Comparison of ENCODE assay signal across 8 mouse cellular contexts in the genomic region with DNA sequence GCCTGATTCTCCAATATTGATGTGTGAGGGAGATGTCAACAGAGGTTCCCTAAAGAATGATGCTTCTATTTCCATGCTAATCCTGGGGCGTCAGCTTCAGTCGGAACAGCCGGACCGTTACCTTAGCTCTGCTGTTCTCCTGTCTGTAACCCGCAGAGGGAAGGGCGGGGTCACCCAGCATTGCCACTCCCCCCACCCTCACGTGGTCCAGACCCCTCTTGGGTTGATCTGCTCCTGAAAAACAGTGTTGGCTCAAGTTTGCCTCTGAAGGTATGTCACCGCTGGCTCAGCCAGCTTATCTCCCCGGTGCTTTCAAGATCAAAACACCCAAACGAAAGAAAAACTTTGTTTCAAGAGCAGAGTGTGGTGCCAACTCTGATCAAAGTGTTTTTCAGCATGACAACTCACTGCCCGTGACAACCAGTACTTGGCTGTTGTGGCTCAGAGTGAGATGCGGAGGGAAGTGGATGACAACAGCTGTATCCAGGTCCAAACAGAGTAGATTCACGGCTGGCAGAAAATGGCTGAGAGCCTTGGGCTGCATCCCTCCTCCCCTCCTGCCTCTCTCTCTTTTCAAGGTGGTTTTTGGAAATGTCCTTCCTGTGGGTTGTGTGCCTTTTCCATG.
A peak's percentile ranks its signal among the peaks of the same experiment; 100 is the strongest.
DNase-seq lines count a peak whose midpoint lies in the region; ATAC-seq lines count a peak whose summit lies in the region.

No protein-coding gene starts in this region.

- H3K27me3 ChIP-seq in heart, embryonic 14.5 days (ENCODE audit: control insufficient read depth, insufficient read depth, low read length), result 0 out of 2 replicates have a peak, but pooled peaks cover 4% of the 10 kb centered on the region
- peaks cover 24% of the 10 kb centered on the region for H3K27me3 ChIP-seq in intestine, embryonic 16.5 days (replicated peaks; ENCODE audit: control insufficient read depth, insufficient read depth, low read length)
- no peaks in the 10 kb centered on the region for H3K27me3 ChIP-seq in splenic B cell, adult 2 months (ENCODE audit: control insufficient read depth, insufficient read depth, low read length, poor library complexity, severe bottlenecking)

- H3K4me1 ChIP-seq in heart, embryonic 14.5 days (ENCODE audit: control insufficient read depth in 2 of 2, insufficient read depth in 2 of 2, low read length in 2 of 2), result peaks cover 42 to 54% of the 10 kb centered on the region in 2 experiments
- peaks cover 15% of the 10 kb centered on the region for H3K4me1 ChIP-seq in intestine, embryonic 16.5 days (ENCODE audit: control insufficient read depth, insufficient read depth, low read length)

- no peak for ATAC-seq in heart, embryonic 14.5 days (ENCODE audit: insufficient number of reproducible peaks, insufficient read depth, low FRiP score, low read depth)
- no peak for ATAC-seq in intestine, embryonic 16.5 days

- H3K9ac ChIP-seq in heart, embryonic 14.5 days (ENCODE audit: low read length), result peak overlapping the region; percentile 36
- no peak overlapping the region for H3K9ac ChIP-seq in intestine, embryonic 16.5 days (ENCODE audit: low read depth, low read length)

- H3K4me2 ChIP-seq in heart, embryonic 14.5 days (ENCODE audit: low read length), result peak overlapping the region; percentile 51
- 0 out of 2 replicates have a peak overlapping the region, but pooled peaks have one; percentile 30 for H3K4me2 ChIP-seq in intestine, embryonic 16.5 days (ENCODE audit: low read depth, low read length)

- DNase-seq in heart, adult 18-20 months, result no peak
- peak; percentile 42 for DNase-seq in embryo, embryonic 11 days
- peak; percentile 67 for DNase-seq in lung, postnatal 36 days
- DNase-seq in splenic B cell, adult 2 months (ENCODE audit: low read depth, low spot score), result peak; percentile 29
- DNase-seq in left cerebral cortex, postnatal 36 days (ENCODE audit: low spot score in 2 of 2), result no peak
- no peak for DNase-seq in urinary bladder, postnatal 4 days (ENCODE audit: low spot score in 2 of 2)

- no peaks in the 10 kb centered on the region for H3K9me3 ChIP-seq in heart, embryonic 14.5 days (ENCODE audit: control insufficient read depth, low read length)
- H3K9me3 ChIP-seq in intestine, embryonic 16.5 days (ENCODE audit: control insufficient read depth, low read length), result no peaks in the 10 kb centered on the region

- no peak overlapping the region; a peak in 1 of 4 replicates for H3K4me3 ChIP-seq in heart, embryonic 14.5 days (ENCODE audit: control insufficient read depth in 1 of 2, insufficient read depth in 1 of 2, low read depth in 1 of 2, low read length in 2 of 2)
- H3K4me3 ChIP-seq in intestine, embryonic 16.5 days (ENCODE audit: low read length), result peak overlapping the region; percentile 5; the same call in 1 of the 2 replicates

- no peaks in the 10 kb centered on the region for H3K36me3 ChIP-seq in heart, embryonic 14.5 days (ENCODE audit: control insufficient read depth, insufficient read depth, low read length)
- H3K36me3 ChIP-seq in intestine, embryonic 16.5 days (ENCODE audit: control insufficient read depth, insufficient read depth, low read length), result no peaks in the 10 kb centered on the region
- no peaks in the 10 kb centered on the region for H3K36me3 ChIP-seq in splenic B cell, adult 2 months (ENCODE audit: control insufficient read depth, insufficient read depth, low read length, poor library complexity, severe bottlenecking)

- 6% methylated on average over 13 of the region's 13 CpGs for WGBS in heart, embryonic 14.5 days
- 14% methylated on average over 13 of the region's 13 CpGs for WGBS in intestine, embryonic 16.5 days

- intact Hi-C loops in left cerebral cortex, postnatal 36 days (cut with DNase I), result no loop called here

- H3K27ac ChIP-seq in heart, embryonic 14.5 days (replicated peaks in 1 of 2; ENCODE audit: control insufficient read depth in 1 of 2, insufficient read depth in 1 of 2, low read depth in 2 of 2, low read length in 2 of 2), result no peak overlapping the region; a peak in 1 of 4 replicates
- no peak overlapping the region for H3K27ac ChIP-seq in intestine, embryonic 16.5 days (ENCODE audit: low read length)

Comparison
In these comparisons a context has a peak if more than half of its experiments do, and no peak if none do; other contexts are left out.
1. DNase-seq: peak in embryo, embryonic 11 days (single experiment), lung, postnatal 36 days (single experiment) and splenic B cell, adult 2 months (single experiment); none in heart, adult 18-20 months (0 of 2), left cerebral cortex, postnatal 36 days (0 of 2) and urinary bladder, postnatal 4 days (0 of 2).